Mouse (Mus musculus): ENCODE measurements around the gene Midn.

DNA sequence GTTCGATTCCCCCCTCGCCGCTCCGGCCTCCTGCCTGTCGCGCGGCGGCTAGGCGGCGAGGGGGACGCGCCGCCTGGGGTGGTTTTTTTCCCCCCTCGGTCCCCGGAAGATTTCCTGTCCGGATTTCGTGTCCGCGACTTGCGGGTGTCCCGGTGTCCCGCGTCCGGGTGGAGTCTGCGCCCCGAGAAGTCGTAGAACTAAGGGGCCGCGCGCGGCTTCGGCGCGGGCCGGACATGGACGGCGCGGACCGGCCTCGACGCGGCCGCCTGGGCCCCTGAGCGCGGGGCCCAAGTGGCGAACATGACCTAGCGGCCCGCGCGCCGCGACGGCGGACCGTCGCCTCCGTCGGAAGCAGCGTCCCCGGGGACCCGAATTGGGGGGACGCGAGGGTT lies 32.1 kb upstream of the Midn start:
- no peak for TF ChIP-seq FLI1 (IDR thresholded peaks at IDR 0.05; ENCODE audit: low read length)
- TF ChIP-seq GATA1 (IDR thresholded peaks at IDR 0.05; ENCODE audit: borderline replicate concordance, low read length) = no peak
